Mouse (Mus musculus): ENCODE data around the gene Irf2.

GRCm38 (mm10) chr8:46848011-46848641, 108.6 kb downstream of the Irf2 start:
- TF ChIP-seq CHD2 (IDR thresholded peaks at IDR 0.05; ENCODE audit: low read depth, low read length) = no peak
- no peak for TF ChIP-seq HCFC1 (IDR thresholded peaks at IDR 0.05; ENCODE audit: borderline replicate concordance, insufficient read depth, low read length)
- no peak for TF ChIP-seq MAFK (IDR thresholded peaks at IDR 0.05; ENCODE audit: insufficient read depth, low read depth, low read length)
- TF ChIP-seq ZC3H11A (IDR thresholded peaks at IDR 0.05; ENCODE audit: borderline replicate concordance, low read depth, low read length) = no peak
- no peak for TF ChIP-seq ZNF384 (IDR thresholded peaks at IDR 0.05; ENCODE audit: low read depth, low read length)
